Mouse (Mus musculus) bone marrow, adult 2 months (tissue): ENCODE results near the gene Alyref. TPM values are rescaled to one million over a fixed set of nuclear protein-coding genes. Genes with fewer than 3 reads are reported as not detected.
A peak's percentile ranks its signal among the peaks of the same experiment; 100 is the strongest.

ENCODE experiments used
- H3K27ac ChIP-seq: fragments of 200-500 bp; 2 replicates; pipeline ENCODE4 v1.5.1; 2012; ENCODE audit warnings: low read depth, mild to moderate bottlenecking, control low read depth, inconsistent platforms, low read length; ENCODE audit not compliant: control insufficient read depth, poor library complexity, insufficient read depth
- H3K4me1 ChIP-seq: fragments of 200-500 bp; 2 replicates; pipeline ENCODE4 v1.6.1; 2011; ENCODE audit warnings: low read length; ENCODE audit not compliant: control insufficient read depth, insufficient read depth
- H3K4me3 ChIP-seq: fragments of 200-500 bp; replicated peaks from 2 replicates; pipeline ENCODE3; 2011; ENCODE audit warnings: mild to moderate bottlenecking, low read depth, low read length, control low read depth; ENCODE audit not compliant: control insufficient read depth
- CTCF ChIP-seq: fragments of 200-500 bp; IDR thresholded peaks from 2 replicates; pipeline ENCODE4 v1.5.1; 2011; ENCODE audit warnings: low read length, control low read depth; ENCODE audit not compliant: control insufficient read depth, insufficient read depth
- POLR2A ChIP-seq: fragments of 200-500 bp; IDR thresholded peaks from 2 replicates; pipeline ENCODE4 v1.6.1; 2011; ENCODE audit warnings: low read depth, mild to moderate bottlenecking, control low read depth, low read length, borderline replicate concordance; ENCODE audit not compliant: control insufficient read depth
- WGBS: fragments of 180-500 bp; shearing (Covaris S2); methylation state at CpG from one replicate; pipeline ENCODE4 v1.1.7; 2018; 5-methylcytosine and 5-hydroxymethylcytosine counted together
- polyA plus RNA-seq: library from polyadenylated mRNA; stranded (reverse); fragments of >200 nt; gene quantifications from 2 replicates; pipeline ENCODE4 v1.2.4, GENCODE M21; 2011; ENCODE audit warnings: low replicate concordance; ENCODE audit not compliant: missing spikeins, insufficient read depth, insufficient read length

Alyref gene
- polyA plus RNA-seq, 1 experiment = 174 TPM

GRCm38 (mm10) chr11:120628601-120629340 lies 30.6 kb upstream of the Alyref start:
- peak overlapping the region; percentile 86 for H3K4me3 ChIP-seq
- H3K4me1 ChIP-seq = peaks cover 15% of the 10 kb centered on the region
- peak overlapping the region; percentile 94 for H3K27ac ChIP-seq
- TF ChIP-seq POLR2A (no peak), CTCF (no peak)
- 63% methylated on average over 23 of the region's 23 CpGs for WGBS

- TF ChIP-seq CTCF = no peak
- peak; percentile 22; the same call in 1 of the 2 replicates for TF ChIP-seq POLR2A
- Histone ChIP-seq H3K4me1 (peaks cover 13% of the 10 kb centered on the region), H3K4me3 (peak overlapping the region; percentile 49), H3K27ac (peak overlapping the region; percentile 53)
- 11% methylated on average over 22 of the region's 22 CpGs for WGBS
Measured at GRCm38 (mm10) chr11:120627468-120628300, 29.5 kb upstream of the Alyref start.

GRCm38 (mm10) chr11:120626785-120627467 lies 28.8 kb upstream of the Alyref start:
- Histone ChIP-seq H3K27ac (peak overlapping the region; percentile 53), H3K4me1 (peaks cover 13% of the 10 kb centered on the region), H3K4me3 (no peak overlapping the region)
- 74% methylated on average over 11 of the region's 11 CpGs for WGBS
- no peak for TF ChIP-seq CTCF
- TF ChIP-seq POLR2A = no peak

GRCm38 (mm10) chr11:120625152-120625775 lies 27.1 kb upstream of the Alyref start, which contains the start of gene Sirt7:
Gene Sirt7, minus strand, starts transcription at chr11:120625240.
- peaks cover 10% of the 10 kb centered on the region for H3K4me1 ChIP-seq
- peak within 1 kb of the TSS; percentile 85 for H3K4me3 ChIP-seq
- WGBS = 4% methylated on average over 5 of the region's 5 CpGs
- H3K27ac ChIP-seq = peak within 1 kb of the TSS; percentile 95
- TF ChIP-seq CTCF (no peak), POLR2A (no peak)

GRCm38 (mm10) chr11:120624680-120625111 lies 26.5 kb upstream of the Alyref start:
- TF ChIP-seq POLR2A (peak; percentile 88; the same call in 1 of the 2 replicates), CTCF (no peak)
- Histone ChIP-seq H3K4me3 (peak overlapping the region; percentile 85), H3K4me1 (peaks cover 10% of the 10 kb centered on the region), H3K27ac (peak overlapping the region; percentile 95)
- WGBS = under 1% methylated on average over 53 of the region's 53 CpGs

GRCm38 (mm10) chr11:120623961-120624679 lies 26.0 kb upstream of the Alyref start:
- Histone ChIP-seq H3K27ac (peak overlapping the region; percentile 95), H3K4me3 (peak overlapping the region; percentile 85), H3K4me1 (peaks cover 10% of the 10 kb centered on the region)
- 11% methylated on average over 30 of the region's 30 CpGs for WGBS
- TF ChIP-seq CTCF (peak; percentile 86), POLR2A (no peak)

- H3K4me1 ChIP-seq = peaks cover 7% of the 10 kb centered on the region
- WGBS = 89% methylated on average over 6 of the region's 6 CpGs
Measured at GRCm38 (mm10) chr11:120622805-120623204, 24.6 kb upstream of the Alyref start.

More at GRCm38 (mm10) chr11:120622805-120623204, 24.6 kb upstream of the Alyref start:
- no peak overlapping the region for H3K4me3 ChIP-seq
- H3K27ac ChIP-seq = no peak overlapping the region
- TF ChIP-seq CTCF = no peak
